Mouse (Mus musculus) thymus, adult 2 months (tissue): ENCODE results near the gene Nup107.
"Not testable (repeated sequence)": the region's sequence is repeated elsewhere in the genome, so short reads cannot be mapped to it uniquely, and the experiment has no call there.

Experiments used
- CTCF ChIP-seq: fragments of 200-500 bp; IDR thresholded peaks from 2 replicates; pipeline ENCODE4 v1.5.1; 2012; ENCODE audit warnings: mild to moderate bottlenecking, control low read depth, low read length, moderate library complexity, borderline replicate concordance; ENCODE audit not compliant: control insufficient read depth, poor library complexity, insufficient read depth; ENCODE audit errors: extremely low read depth
- POLR2A ChIP-seq: fragments of 200-500 bp; IDR thresholded peaks from 2 replicates; pipeline ENCODE4 v1.6.1; 2012; ENCODE audit warnings: mild to moderate bottlenecking, low read length, control low read depth, moderate library complexity; ENCODE audit not compliant: control insufficient read depth, poor library complexity, insufficient read depth; ENCODE audit errors: extremely low read depth

DNA sequence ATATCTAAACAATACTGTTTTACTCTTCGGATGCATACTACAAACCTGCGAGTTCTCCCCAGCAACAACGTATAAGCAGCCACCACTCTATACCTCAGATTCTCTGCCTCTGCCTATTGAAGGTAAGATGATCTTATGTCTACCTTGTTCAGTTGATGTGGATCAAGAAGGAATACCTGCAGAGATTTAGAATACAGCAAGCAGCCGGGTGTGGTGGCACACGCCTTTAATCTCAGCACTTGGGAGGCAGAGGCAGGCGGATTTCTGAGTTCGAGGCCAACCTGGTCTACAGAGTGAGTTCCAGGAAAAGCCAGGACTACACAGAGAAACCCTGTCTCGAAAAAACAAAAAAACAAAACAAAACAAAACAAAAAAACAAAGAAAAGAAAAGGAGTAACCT is 55.0 kb downstream of the Nup107 start:
- TF ChIP-seq POLR2A, CTCF: not testable (repeated sequence)
